Mouse (Mus musculus) lung, postnatal 10 days (tissue): ENCODE data around the gene Vmn2r87.
"Not testable (repeated sequence)": the region's sequence is repeated elsewhere in the genome, so short reads cannot be mapped to it uniquely, and the experiment has no call there.

Experiments
- DNase-seq: peaks from one replicate; pipeline ENCODE4 v3.0.0; 2021

Gene Vmn2r87

DNA sequence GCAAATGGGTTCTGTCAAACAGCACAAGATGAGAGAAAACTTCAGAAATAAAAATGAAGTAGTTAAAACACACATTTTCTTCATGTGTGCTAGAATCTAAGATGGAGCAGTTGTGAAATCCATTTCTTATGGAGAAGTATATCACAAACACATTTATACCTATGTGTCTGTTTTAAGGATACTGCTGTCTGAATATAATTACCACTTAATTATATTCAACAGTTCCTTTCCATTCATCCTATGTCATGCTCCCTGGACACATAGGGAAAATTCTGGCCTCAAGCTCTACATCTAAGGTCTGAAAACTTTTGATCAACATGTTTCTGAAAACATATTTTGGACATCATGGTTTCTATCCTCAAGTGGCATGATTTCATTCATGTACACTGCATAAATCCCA is at the start of gene Vmn2r87:
Gene Vmn2r87, minus strand, starts transcription at position 101 of the 400 bp plus-strand sequence.
- no peak for DNase-seq

- peak; percentile 59 for DNase-seq
Measured at GRCm38 (mm10) chr10:130544331-130544730, 47.1 kb upstream of the Vmn2r87 start.

DNA sequence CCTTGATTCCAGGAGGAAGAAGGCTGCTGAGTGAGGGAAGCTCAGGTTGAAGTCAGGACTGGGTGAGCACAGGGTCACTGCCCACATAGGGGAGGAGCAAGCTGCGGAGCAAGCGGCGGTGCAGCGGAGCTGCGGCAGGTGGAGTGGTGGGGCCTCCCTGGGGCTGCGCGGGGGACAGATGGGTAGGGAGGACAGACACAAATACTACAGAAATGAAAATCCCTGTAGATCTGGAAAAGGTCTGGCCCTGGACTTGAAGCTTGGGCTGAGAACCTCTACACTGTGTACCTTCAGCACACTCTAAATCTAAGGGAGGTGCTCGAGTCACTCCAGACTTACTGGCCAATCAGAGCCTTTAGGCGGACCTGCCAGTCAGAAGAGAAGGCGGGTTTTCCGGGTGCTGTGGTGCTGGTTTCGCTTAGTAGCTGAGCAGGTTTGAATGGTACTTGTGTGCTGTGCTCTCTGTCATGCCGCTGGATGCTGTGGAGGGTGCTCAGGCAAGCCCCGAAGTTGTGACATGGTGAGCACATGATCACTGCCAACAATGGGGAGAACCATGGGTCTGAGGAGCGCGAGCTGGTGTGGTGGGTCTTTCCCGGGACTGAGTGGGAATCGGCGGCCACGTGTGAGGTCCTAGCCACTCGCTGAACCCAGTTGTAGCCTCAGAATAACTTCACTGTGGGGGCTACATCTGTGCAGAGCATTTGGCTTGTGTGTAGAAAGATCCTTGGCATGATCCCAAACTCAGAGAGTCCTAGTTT is 44.9 kb upstream of the Vmn2r87 start:
- DNase-seq, result peak; percentile 75

GRCm38 (mm10) chr10:130536101-130536500 is 38.9 kb upstream of the Vmn2r87 start:
- DNase-seq, result peak; percentile 10

GRCm38 (mm10) chr10:130527926-130528325 is 30.7 kb upstream of the Vmn2r87 start:
- no peak for DNase-seq

DNA sequence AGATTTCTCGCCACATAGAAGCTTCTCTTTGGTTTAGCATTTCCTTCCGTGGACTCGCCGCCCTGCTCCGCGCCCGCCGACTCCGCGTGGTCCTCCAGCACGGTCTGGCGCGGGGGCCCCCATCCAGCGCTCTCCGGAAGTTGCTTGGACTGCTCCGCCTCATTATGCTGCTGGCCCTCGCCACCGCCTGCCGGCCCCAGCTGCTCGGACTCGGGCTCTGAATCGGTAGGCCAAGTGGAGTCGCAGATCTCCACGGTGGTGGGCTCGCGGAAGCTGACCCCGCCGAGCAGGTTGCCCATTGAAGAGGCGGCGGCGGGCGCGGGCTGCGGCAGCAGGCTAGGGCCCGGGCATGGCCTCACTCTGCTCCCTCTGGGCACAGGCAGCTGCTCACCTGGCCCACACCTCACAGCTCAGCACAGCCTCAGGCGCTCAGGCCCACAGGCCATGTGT is 26.9 kb downstream of the Vmn2r87 start:
- peak; percentile 10 for DNase-seq

- not testable (repeated sequence) for DNase-seq
Measured at GRCm38 (mm10) chr10:130455950-130456349, 41.2 kb downstream of the Vmn2r87 start, which contains the start of gene Vmn2r86. Vmn2r86 (minus strand) TSS chr10:130456050.

DNA sequence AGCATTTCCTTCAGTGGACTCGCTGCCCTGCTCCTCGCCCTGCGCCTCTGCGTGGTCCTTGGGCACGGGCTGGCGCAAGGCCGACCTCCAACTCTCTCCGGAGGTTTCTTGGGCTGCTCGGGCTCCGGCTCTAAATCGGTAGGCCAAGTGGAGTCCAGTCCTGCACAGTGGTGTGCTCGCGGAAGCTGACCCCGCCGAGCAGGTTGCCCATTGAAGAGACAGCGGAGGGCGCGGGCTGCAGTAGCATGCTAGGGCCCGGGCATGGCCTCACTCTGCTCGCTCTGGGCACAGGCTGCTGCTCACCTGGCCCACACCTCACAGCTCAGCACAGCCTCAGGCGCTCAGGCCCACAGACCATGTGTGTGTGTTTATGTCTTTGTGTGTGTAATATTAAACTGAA is 52.4 kb downstream of the Vmn2r87 start:
- DNase-seq, result no peak

- not testable (repeated sequence) for DNase-seq
Measured at GRCm38 (mm10) chr10:130434185-130434898, 62.9 kb downstream of the Vmn2r87 start.

GRCm38 (mm10) chr10:130429603-130430002 is 67.6 kb downstream of the Vmn2r87 start, which contains the start of gene Vmn2r85:
Vmn2r85 (minus strand) TSS chr10:130429703.
- DNase-seq, result not testable (repeated sequence)

GRCm38 (mm10) chr10:130422368-130422767 is 74.8 kb downstream of the Vmn2r87 start:
- not testable (repeated sequence) for DNase-seq
